Mouse (Mus musculus) spleen, adult 2 months (tissue): ENCODE results near the gene Agap1. TPM values are rescaled to one million over a fixed set of nuclear protein-coding genes. Genes with fewer than 3 reads are reported as not detected.
"Not testable (repeated sequence)": the region's sequence is repeated elsewhere in the genome, so short reads cannot be mapped to it uniquely, and the experiment has no call there.

Source experiments
- DNase-seq, 2 experiments: peaks; one replicate each; pipeline versions ENCODE4 v3.0.0 to v3.0.0-alpha.2; 2012 to 2021; ENCODE audit warnings: low spot score in 2 of 2, low read depth in 1 of 2
- H3K27ac ChIP-seq: fragments of 200-500 bp; 2 replicates; pipeline ENCODE4 v1.5.1; 2012; ENCODE audit warnings: low read length, inconsistent platforms; ENCODE audit not compliant: insufficient read depth
- H3K27me3 ChIP-seq: fragments of 200-500 bp; 2 replicates; pipeline ENCODE4 v1.6.1; 2012; ENCODE audit warnings: mild to moderate bottlenecking, moderate library complexity, low read length, inconsistent platforms; ENCODE audit not compliant: control insufficient read depth, insufficient read depth
- H3K36me3 ChIP-seq: fragments of 200-500 bp; 2 replicates; pipeline ENCODE4 v1.6.1; 2012; ENCODE audit warnings: mild to moderate bottlenecking, low read length, inconsistent platforms; ENCODE audit not compliant: control insufficient read depth, insufficient read depth
- H3K4me1 ChIP-seq: fragments of 200-500 bp; 2 replicates; pipeline ENCODE4 v1.6.1; 2011; ENCODE audit warnings: inconsistent platforms; ENCODE audit not compliant: control insufficient read depth, insufficient read depth, insufficient read length
- H3K4me3 ChIP-seq: fragments of 200-500 bp; 2 replicates; pipeline ENCODE4 v1.5.1; 2011; ENCODE audit warnings: mild to moderate bottlenecking, inconsistent platforms; ENCODE audit not compliant: insufficient read depth, insufficient read length; ENCODE audit errors: extremely low read depth
- CTCF ChIP-seq: fragments of 200-500 bp; IDR thresholded peaks from 2 replicates; pipeline ENCODE4 v1.5.1; 2011; ENCODE audit warnings: mild to moderate bottlenecking, inconsistent platforms; ENCODE audit not compliant: insufficient read depth, insufficient read length, insufficient replicate concordance; ENCODE audit errors: extremely low read depth
- POLR2A ChIP-seq: fragments of 200-500 bp; IDR thresholded peaks from 2 replicates; pipeline ENCODE4 v1.6.1; 2011; ENCODE audit warnings: low read depth, low read length, inconsistent platforms
- WGBS: fragments of 180-500 bp; shearing (Covaris S2); methylation state at CpG from one replicate; pipeline ENCODE4 v1.1.7; 2018; 5-methylcytosine and 5-hydroxymethylcytosine counted together
- polyA plus RNA-seq: library from polyadenylated mRNA; depleted of rRNA; stranded (reverse); fragments of >200 nt; gene quantifications from 2 replicates; pipeline ENCODE4 v1.2.3, GENCODE M21; 2012

Gene Agap1
- polyA plus RNA-seq, 1 experiment: 6.7 TPM

DNA sequence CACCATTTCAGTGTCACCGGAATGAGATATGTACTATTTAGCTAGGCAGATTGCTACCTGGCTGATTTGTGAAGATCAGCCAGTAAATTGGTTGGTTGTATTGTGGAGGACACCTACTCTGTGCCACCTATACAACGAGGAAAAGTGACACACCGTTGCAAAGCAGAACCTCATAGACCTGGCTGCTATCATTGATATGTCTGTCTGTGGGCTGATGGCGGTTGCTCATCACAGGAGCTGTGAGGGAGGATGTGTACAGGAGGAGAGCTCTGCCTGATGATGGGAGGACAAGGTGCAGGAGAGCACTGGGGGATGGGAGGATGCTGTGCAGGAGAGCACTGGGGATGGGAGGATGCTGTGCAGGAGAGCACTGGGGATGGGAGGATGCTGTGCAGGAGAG is 46.7 kb downstream of the Agap1 start:
- DNase-seq: no peak
- no peak for TF ChIP-seq POLR2A
- TF ChIP-seq CTCF: no peak
- H3K27me3 ChIP-seq: no peaks in the 10 kb centered on the region
- H3K4me1 ChIP-seq: no peaks in the 10 kb centered on the region
- H3K4me3 ChIP-seq: no peak overlapping the region
- H3K36me3 ChIP-seq: no peaks in the 10 kb centered on the region
- WGBS: 88% methylated on average over 4 of the region's 4 CpGs
- no peak overlapping the region for H3K27ac ChIP-seq

DNA sequence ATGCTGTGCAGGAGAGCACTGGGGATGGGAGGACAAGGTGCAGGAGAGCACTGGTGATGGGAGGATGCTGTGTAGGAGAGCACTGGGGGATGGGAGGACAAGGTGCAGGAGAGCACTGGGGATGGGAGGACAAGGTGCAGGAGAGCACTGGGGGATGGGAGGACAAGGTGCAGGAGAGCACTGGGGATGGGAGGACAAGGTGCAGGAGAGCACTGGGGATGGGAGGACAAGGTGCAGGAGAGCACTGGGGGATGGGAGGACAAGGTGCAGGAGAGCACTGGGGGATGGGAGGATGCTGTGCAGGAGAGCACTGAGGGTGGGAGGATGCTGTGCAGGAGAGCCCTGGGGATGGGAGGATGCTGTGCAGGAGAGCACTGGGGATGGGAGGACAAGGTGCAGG is 47.3 kb downstream of the Agap1 start:
- DNase-seq, H3K4me3 ChIP-seq, H3K27me3 ChIP-seq, H3K36me3 ChIP-seq, H3K4me1 ChIP-seq, H3K27ac ChIP-seq: not testable (repeated sequence)

DNA sequence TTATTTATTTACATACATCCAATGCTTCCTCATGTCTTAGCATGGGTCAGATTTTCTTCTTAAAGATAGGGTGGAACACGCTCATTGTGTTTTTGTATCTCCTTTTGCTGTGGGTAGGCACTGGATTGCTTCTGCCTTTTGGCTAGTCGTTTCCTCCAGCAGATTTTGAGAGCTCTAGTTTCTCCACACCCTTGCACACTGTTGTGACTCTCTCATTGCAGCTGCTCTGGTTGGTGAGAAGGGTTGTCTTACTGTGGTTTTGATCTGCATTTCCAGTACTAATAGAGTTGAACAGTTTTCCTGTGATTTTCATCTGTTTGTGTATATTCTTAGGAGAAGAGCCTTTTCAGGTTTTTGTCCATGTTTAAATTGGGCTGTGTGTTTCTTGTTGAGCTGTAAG is 54.6 kb downstream of the Agap1 start:
- Histone ChIP-seq H3K36me3 (no peaks in the 10 kb centered on the region), H3K27ac (no peak overlapping the region), H3K4me1 (no peaks in the 10 kb centered on the region), H3K4me3 (no peak overlapping the region), H3K27me3 (no peaks in the 10 kb centered on the region)
- no peak for TF ChIP-seq CTCF
- no peak for TF ChIP-seq POLR2A
- WGBS: 61% methylated on average over 2 of the region's 2 CpGs
- no peak for DNase-seq

DNA sequence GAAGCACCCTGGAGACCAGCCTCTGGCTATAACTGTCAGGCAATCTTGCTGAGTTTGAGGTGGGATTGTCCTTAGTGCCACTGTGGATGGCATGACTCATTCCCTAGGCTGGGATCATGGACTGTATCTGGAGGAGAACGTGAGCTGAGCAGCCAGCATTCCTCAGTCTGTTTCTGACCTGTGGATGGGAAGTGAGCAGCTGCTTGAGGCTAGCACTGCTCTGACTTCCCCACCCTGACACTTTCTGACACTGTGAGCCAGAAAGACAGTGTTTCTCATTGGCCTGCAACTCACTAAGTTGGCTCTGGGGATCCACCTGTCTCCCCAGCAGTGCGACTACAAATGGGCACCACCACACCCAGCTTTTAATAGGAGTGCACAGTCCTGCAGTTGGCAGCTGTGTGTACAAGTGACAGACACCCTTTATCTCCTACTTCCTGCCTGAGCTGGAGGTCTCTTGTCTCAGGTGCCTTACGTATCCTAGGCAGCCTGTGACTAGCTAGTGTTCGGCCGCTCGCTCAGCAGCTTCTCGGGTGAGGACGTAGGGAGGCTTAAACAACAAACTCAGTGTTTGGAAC is 55.2 kb downstream of the Agap1 start:
- WGBS: 78% methylated on average over 8 of the region's 8 CpGs
- no peak overlapping the region for H3K27ac ChIP-seq
- TF ChIP-seq CTCF (no peak), POLR2A (no peak)

DNA sequence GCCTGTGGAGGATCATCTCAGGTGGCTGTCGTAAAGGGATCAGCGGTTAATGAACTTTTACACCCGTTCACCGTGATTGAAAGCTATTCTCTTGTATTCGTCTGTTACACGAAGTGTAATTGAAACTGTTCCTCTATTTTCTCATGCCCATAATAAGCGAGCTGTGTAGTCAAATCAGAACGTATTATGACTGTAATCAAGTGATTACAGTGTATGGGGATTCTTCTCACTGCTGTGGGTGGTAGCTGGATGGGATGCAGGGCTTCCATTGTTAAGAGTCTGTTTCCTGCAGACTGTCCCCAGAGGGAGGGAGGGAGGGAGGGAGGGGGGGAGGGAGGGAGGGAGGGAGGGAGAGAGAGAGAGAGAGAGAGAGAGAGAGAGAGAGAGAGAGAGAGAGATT is 56.1 kb downstream of the Agap1 start:
- no peak for DNase-seq
- no peak for TF ChIP-seq CTCF
- no peak for TF ChIP-seq POLR2A
- no peak overlapping the region for H3K27ac ChIP-seq
- H3K4me1 ChIP-seq: no peaks in the 10 kb centered on the region
- no peaks in the 10 kb centered on the region for H3K36me3 ChIP-seq
- H3K4me3 ChIP-seq: no peak overlapping the region
- 0 out of 2 replicates have a peak, but pooled peaks cover 1% of the 10 kb centered on the region for H3K27me3 ChIP-seq
- WGBS: 84% methylated on average over 8 of the region's 8 CpGs

More for the DNA sequence above, 55.2 kb downstream of the Agap1 start:
- H3K4me1 ChIP-seq: no peaks in the 10 kb centered on the region
- no peak for DNase-seq
- 0 out of 2 replicates have a peak, but pooled peaks cover under 1% of the 10 kb centered on the region for H3K27me3 ChIP-seq
- H3K36me3 ChIP-seq: no peaks in the 10 kb centered on the region
- no peak overlapping the region for H3K4me3 ChIP-seq

DNA sequence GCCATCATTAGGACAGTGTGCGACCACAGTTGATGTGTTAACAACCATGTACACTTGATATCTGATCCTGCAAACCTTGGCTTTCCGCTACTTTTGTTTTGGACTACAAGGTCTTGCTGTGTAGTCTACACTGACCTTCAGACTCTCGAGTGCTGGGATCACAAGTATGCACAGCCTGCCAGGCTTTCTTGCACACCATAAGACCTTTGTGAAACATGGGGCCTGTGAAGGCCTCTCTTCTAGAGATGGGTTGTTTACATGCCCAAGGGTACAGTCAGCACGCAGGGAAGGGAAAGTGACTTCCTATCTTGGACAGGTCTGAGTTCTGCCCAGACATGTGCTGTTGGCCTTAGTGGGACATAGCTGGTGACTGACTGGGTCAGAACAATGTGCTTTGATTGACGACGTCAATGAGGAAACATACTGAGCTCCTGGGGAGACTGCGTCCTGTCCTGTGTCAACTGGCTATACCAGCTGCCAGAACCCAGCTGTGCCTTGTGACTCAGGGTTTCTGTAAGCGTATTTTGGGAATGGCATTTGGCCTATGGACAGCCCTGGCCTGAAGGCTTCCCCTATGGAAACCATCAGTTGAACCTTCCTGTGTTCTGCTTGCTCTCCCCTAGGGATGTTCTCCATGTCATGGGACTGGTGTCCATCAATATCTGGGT is 59.1 kb downstream of the Agap1 start:
- Histone ChIP-seq H3K4me3 (no peak overlapping the region), H3K4me1 (no peaks in the 10 kb centered on the region), H3K27me3 (0 out of 2 replicates have a peak, but pooled peaks cover 1% of the 10 kb centered on the region), H3K27ac (no peak overlapping the region), H3K36me3 (no peaks in the 10 kb centered on the region)
- no peak for TF ChIP-seq CTCF
- no peak for TF ChIP-seq POLR2A
- WGBS: 88% methylated on average over 8 of the region's 8 CpGs
- DNase-seq: no peak

DNA sequence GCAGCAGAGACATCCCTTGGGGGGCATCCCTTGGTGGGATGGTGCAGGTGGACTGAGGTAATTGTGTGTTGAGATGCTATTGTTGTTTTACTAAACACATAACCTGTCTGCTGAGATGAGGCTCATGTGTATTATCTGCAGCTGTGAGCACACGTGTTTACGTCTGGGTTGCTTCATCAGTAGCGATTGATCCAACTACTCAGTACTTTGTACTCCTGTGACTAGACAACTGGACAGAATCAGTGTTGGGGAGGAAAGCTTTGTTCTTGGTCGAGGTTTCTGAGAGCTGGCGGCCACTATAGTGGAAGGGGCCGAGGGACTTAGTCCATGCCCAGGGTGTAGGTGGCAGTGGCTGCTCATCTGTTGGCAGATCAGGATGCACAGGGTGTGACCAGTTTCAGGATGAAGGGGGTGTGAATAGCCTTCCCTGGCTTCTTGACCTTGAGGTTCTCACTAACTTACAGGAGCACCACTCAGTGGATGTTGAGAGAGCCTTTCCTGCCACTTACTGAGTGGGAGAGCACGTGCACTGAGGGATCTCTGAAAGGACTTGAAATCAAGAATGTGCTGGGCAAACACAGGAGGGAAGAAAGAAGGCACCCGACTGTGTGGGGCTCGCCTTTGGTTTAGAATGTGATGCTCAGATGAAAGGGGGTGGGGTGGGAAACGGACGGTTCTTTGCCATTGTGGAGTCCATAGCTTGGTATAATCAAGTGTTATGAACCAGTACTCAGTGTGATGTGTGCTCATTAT is 61.4 kb downstream of the Agap1 start:
- Histone ChIP-seq H3K27ac (no peak overlapping the region), H3K36me3 (no peaks in the 10 kb centered on the region), H3K4me1 (no peaks in the 10 kb centered on the region), H3K27me3 (0 out of 2 replicates have a peak, but pooled peaks cover 1% of the 10 kb centered on the region), H3K4me3 (no peak overlapping the region)
- DNase-seq: no peak
- TF ChIP-seq POLR2A (no peak), CTCF (no peak)
- WGBS: 93% methylated on average over 11 of the region's 11 CpGs
